Mouse (Mus musculus) kidney, postnatal 25 days (tissue): ENCODE measurements at regions not wholly inside any gene's neighbourhood (a gene's known extent, or its start where the extent isn't known, plus 50 kb on each side); places are given as distances from the start of the nearest gene placed in this dataset.

Source experiments
- DNase-seq, 2 experiments: peaks; one replicate each; pipeline ENCODE4 v3.0.0; 2021; ENCODE audit warnings: mixed read lengths in 2 of 2

GRCm38 (mm10) chr6:117622946-117623345 lies 218.0 kb upstream of the Zfp637 start:
- no peak for DNase-seq

GRCm38 (mm10) chr6:117625716-117626115 lies 215.3 kb upstream of the Zfp637 start:
- no peak for DNase-seq

GRCm38 (mm10) chr6:117627461-117627860 lies 213.5 kb upstream of the Zfp637 start:
- no peak for DNase-seq

GRCm38 (mm10) chr6:117646628-117647027 lies 194.4 kb upstream of the Zfp637 start:
- no peak for DNase-seq

- DNase-seq = no peak
Observed at GRCm38 (mm10) chr6:117650541-117650940, 190.4 kb upstream of the Zfp637 start.

- no peak for DNase-seq
Observed at GRCm38 (mm10) chr6:117651551-117651950, 189.4 kb upstream of the Zfp637 start.

GRCm38 (mm10) chr6:117652012-117652411 lies 189.0 kb upstream of the Zfp637 start:
- DNase-seq = no peak

GRCm38 (mm10) chr6:117652917-117653316 lies 188.1 kb upstream of the Zfp637 start:
- DNase-seq = peak; percentile 58 to 78

- DNase-seq = no peak
Observed at GRCm38 (mm10) chr6:117653886-117654425, 187.0 kb upstream of the Zfp637 start.

- no peak for DNase-seq
Observed at GRCm38 (mm10) chr6:117655986-117656385, 185.0 kb upstream of the Zfp637 start.

GRCm38 (mm10) chr6:117660576-117660975 lies 180.4 kb upstream of the Zfp637 start:
- DNase-seq = peak; percentile 43 to 57

GRCm38 (mm10) chr6:117662635-117663034 lies 178.3 kb upstream of the Zfp637 start:
- no peak for DNase-seq

GRCm38 (mm10) chr6:117670337-117670736 lies 170.6 kb upstream of the Zfp637 start:
- DNase-seq = no peak

- DNase-seq = peak; percentile 44 to 68
Observed at GRCm38 (mm10) chr6:117670792-117671525, 170.0 kb upstream of the Zfp637 start.

GRCm38 (mm10) chr6:117675059-117675800 lies 165.8 kb upstream of the Zfp637 start:
- DNase-seq = peak in 1 of 2 experiments; percentile 36

- peak; percentile 66 to 75 for DNase-seq
Observed at GRCm38 (mm10) chr6:117676064-117676821, 164.7 kb upstream of the Zfp637 start.

GRCm38 (mm10) chr6:117677062-117677461 lies 163.9 kb upstream of the Zfp637 start:
- DNase-seq = no peak

- no peak for DNase-seq
Observed at GRCm38 (mm10) chr6:117677821-117678220, 163.2 kb upstream of the Zfp637 start.

GRCm38 (mm10) chr6:117678276-117678675 lies 162.7 kb upstream of the Zfp637 start:
- peak; percentile 10 to 59 for DNase-seq

GRCm38 (mm10) chr6:117678877-117679276 lies 162.1 kb upstream of the Zfp637 start:
- DNase-seq = no peak

GRCm38 (mm10) chr6:117686212-117686611 lies 154.8 kb upstream of the Zfp637 start:
- DNase-seq = no peak

GRCm38 (mm10) chr6:117687045-117687444 lies 153.9 kb upstream of the Zfp637 start:
- peak; percentile 46 to 52 for DNase-seq

GRCm38 (mm10) chr6:117688664-117689178 lies 152.3 kb upstream of the Zfp637 start:
- peak; percentile 50 to 71 for DNase-seq
